Mouse (Mus musculus) liver, embryonic 11.5 days (tissue): ENCODE results near the gene Tmem239. TPM values are rescaled to one million over a fixed set of nuclear protein-coding genes. Genes with fewer than 3 reads are reported as not detected.

Source experiments
- ATAC-seq: fragments of 200-750 bp; cut with Nextera tagmentation; replicated peaks from 2 replicates; pipeline ENCODE4 v1.8.0; 2017; ENCODE audit warnings: moderate number of reproducible peaks, mild to moderate bottlenecking, moderate TSS enrichment, moderate library complexity; ENCODE audit not compliant: low FRiP score
- DNase-seq: peaks from one replicate; pipeline ENCODE4 v3.0.0-alpha.2; 2017; ENCODE audit warnings: low spot score
- H3K27ac ChIP-seq: fragments of 300-500 bp; sonication (generic); 2 replicates; pipeline ENCODE4 v1.5.1; 2014; ENCODE audit warnings: mild to moderate bottlenecking, low read depth, low read length, control low read depth
- H3K27me3 ChIP-seq: fragments of 300-500 bp; sonication (generic); replicated peaks from 2 replicates; pipeline ENCODE4 v1.6.1; 2014; ENCODE audit warnings: low read length, mixed read lengths; ENCODE audit not compliant: control insufficient read depth, insufficient read depth
- H3K36me3 ChIP-seq: fragments of 300-500 bp; sonication (generic); 2 replicates; pipeline ENCODE4 v1.6.1; 2014; ENCODE audit warnings: mild to moderate bottlenecking, low read length, moderate library complexity, mixed read lengths; ENCODE audit not compliant: control insufficient read depth, insufficient read depth
- H3K4me1 ChIP-seq: fragments of 300-500 bp; sonication (generic); replicated peaks from 2 replicates; pipeline ENCODE4 v1.6.1; 2014; ENCODE audit warnings: low read length, mixed read lengths; ENCODE audit not compliant: control insufficient read depth, insufficient read depth
- H3K4me2 ChIP-seq: fragments of 300-500 bp; sonication (generic); 2 replicates; pipeline ENCODE4 v1.6.1; 2014; ENCODE audit warnings: mild to moderate bottlenecking, control low read depth, moderate library complexity
- H3K4me3 ChIP-seq: fragments of 300-500 bp; sonication (generic); 2 replicates; pipeline ENCODE4 v1.5.1; 2014; ENCODE audit warnings: low read depth, low read length, control low read depth
- H3K9ac ChIP-seq: fragments of 300-500 bp; sonication (generic); 2 replicates; pipeline ENCODE4 v1.6.1; 2014; ENCODE audit warnings: low read depth, low read length, control low read depth
- H3K9me3 ChIP-seq: fragments of 300-500 bp; sonication (generic); 2 replicates; pipeline ENCODE4 v1.6.1; 2016; ENCODE audit warnings: low read length, inconsistent platforms, mixed read lengths; ENCODE audit not compliant: control insufficient read depth
- WGBS: fragments of 180-500 bp; shearing (Covaris S2); extraction: QIAGEN DNeasy Blood & Tissue Kit; methylation state at CpG from one replicate; pipeline ENCODE4 v1.1.7; 2014; 5-methylcytosine and 5-hydroxymethylcytosine counted together
- polyA plus RNA-seq: library from polyadenylated mRNA; unstranded; fragments of >200 nt; fragmentation: Nextera tagmentation; extraction: Ambion mirVana; gene quantifications from 2 replicates; pipeline ENCODE4 v1.2.1, GENCODE M21; 2014

Tmem239 gene
- polyA plus RNA-seq, 1 experiment from 2014 or later = not detected

DNA sequence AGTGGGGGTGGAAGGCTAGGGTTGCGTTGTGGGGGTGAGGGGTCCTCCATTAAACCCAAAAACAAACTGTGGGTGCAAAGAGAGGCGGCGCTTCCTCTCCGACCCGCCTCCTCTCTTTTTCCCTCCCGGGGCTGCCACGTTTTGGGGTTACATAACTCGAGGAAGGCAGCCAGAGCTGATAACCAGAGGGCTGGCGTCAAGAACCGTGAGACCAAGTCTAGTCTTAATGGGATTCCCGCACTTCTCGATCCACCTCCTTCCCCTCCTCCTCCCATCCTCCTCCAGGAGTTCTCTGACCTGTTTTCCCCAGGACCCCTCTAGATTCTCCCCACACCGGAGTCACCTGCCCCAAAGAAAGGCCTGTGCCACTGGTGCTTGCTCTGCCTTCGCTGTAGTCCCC, 8.2 kb upstream of the Tmem239 start:
- H3K27ac ChIP-seq = no peak overlapping the region
- DNase-seq (no peak), ATAC-seq (0 out of 2 replicates have a peak, but pooled peaks have one; percentile 15)
- peaks cover 4% of the 10 kb centered on the region; the same call in 1 of the 2 replicates for H3K36me3 ChIP-seq
- H3K9ac ChIP-seq = no peak overlapping the region
- peak overlapping the region; percentile 54 for H3K4me3 ChIP-seq
- 13% methylated on average over 14 of the region's 14 CpGs for WGBS
- no peaks in the 10 kb centered on the region; the same call in 1 of the 2 replicates for H3K4me1 ChIP-seq
- H3K9me3 ChIP-seq = no peaks in the 10 kb centered on the region
- H3K4me2 ChIP-seq = peak overlapping the region; percentile 74
- H3K27me3 ChIP-seq = peaks cover 28% of the 10 kb centered on the region

- Histone ChIP-seq H3K9me3 (no peaks in the 10 kb centered on the region), H3K4me2 (no peak overlapping the region), H3K4me3 (no peak overlapping the region), H3K4me1 (no peaks in the 10 kb centered on the region; the same call in 1 of the 2 replicates), H3K27ac (no peak overlapping the region), H3K9ac (no peak overlapping the region), H3K36me3 (no peaks in the 10 kb centered on the region), H3K27me3 (peaks cover 28% of the 10 kb centered on the region)
- ATAC-seq (no peak), DNase-seq (no peak)
- 92% methylated on average over 1 of the region's 1 CpGs for WGBS
Measured at GRCm38 (mm10) chr2:130400046-130400445, 6.2 kb upstream of the Tmem239 start.

DNA sequence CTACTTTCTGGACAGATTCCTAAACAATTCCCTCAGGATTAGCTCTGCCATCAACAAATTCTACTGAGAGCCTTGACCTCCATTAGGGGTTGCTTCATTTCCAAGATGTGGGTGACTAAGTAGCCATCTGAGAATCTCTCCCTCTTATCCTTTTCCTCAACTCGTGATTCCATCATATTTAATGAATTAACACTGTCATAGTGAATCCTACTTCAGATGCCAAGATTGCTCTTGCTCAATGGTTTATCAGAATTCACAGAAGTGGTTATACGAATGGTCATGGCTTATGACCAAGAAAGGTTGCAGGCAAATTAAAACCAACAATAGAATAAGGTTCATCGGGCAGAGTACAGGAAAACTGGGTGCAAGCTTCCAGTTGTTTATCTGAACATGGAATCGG, 4.4 kb upstream of the Tmem239 start:
- H3K4me1 ChIP-seq = no peaks in the 10 kb centered on the region
- H3K4me2 ChIP-seq = no peak overlapping the region
- H3K27me3 ChIP-seq = peaks cover 21% of the 10 kb centered on the region
- H3K9ac ChIP-seq = no peak overlapping the region
- no peaks in the 10 kb centered on the region for H3K36me3 ChIP-seq
- no peaks in the 10 kb centered on the region for H3K9me3 ChIP-seq
- DNase-seq (no peak), ATAC-seq (no peak)
- no peak overlapping the region for H3K27ac ChIP-seq
- 77% methylated on average over 4 of the region's 4 CpGs for whole genome bisulfite sequencing
- H3K4me3 ChIP-seq = no peak overlapping the region

DNA sequence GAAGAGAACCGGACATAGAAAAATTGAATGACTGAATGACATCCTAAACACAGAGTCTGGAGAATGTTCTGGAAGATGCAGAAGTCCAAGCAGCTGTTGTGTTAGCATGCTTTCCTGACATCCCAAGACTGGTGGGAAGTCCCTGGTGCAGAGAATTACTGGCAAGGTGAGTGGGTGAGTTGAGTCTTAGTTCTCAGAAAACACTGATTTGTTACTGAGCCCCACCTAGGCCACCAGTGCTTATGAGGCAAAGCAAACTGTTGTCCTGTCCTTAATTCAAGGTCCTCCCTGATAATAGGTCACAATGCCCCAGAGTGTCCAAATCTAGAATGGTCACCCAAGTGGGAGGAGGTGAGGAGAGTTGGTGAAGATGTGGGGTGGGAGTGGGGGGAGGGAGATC, 1.3 kb upstream of the Tmem239 start, which contains the start of the genes Gm28372 and 1700020A23Rik:
Gene Gm28372 (plus strand): TSS at position 301 of the 400 bp plus-strand sequence.
Gene 1700020A23Rik (plus strand): TSS at position 321 of the 400 bp plus-strand sequence.
- 76% methylated on average over 1 of the region's 1 CpGs for WGBS
- H3K36me3 ChIP-seq = no peaks in the 10 kb centered on the region
- no peaks in the 10 kb centered on the region for H3K4me1 ChIP-seq

DNA sequence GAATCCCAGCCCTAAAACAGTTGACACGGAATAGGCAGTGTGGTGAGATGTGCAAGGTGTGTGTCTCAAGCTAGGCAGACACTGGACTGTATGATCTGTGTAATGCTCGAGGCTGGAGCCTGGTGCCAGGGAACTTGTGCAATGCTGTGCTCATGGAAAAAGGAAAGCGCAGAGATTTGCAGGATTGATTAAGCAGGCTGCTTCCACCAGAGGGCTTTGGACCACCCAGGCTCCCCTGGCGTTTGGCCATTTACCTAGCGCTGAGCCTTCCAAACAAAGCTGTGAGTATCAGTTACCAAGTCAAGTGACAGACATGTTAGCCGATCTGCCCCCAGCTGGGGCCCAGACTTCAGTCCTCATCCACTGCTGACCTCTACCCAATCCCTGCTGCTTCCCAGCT, 1.9 kb downstream of the Tmem239 start:
- H3K4me1 ChIP-seq = no peaks in the 10 kb centered on the region
- ATAC-seq (no peak), DNase-seq (no peak)
- H3K9ac ChIP-seq = no peak overlapping the region
- WGBS = 29% methylated on average over 6 of the region's 6 CpGs
- no peaks in the 10 kb centered on the region for H3K9me3 ChIP-seq
- H3K27me3 ChIP-seq = no peaks in the 10 kb centered on the region
- H3K4me3 ChIP-seq = no peak overlapping the region
- H3K36me3 ChIP-seq = no peaks in the 10 kb centered on the region
- H3K4me2 ChIP-seq = no peak overlapping the region
- H3K27ac ChIP-seq = no peak overlapping the region

More for the DNA sequence above, 1.3 kb upstream of the Tmem239 start, which contains the start of the genes Gm28372 and 1700020A23Rik:
- Histone ChIP-seq H3K9me3 (no peaks in the 10 kb centered on the region), H3K4me3 (no peak within 1 kb of the TSS), H3K4me2 (no peak within 1 kb of the TSS), H3K27me3 (no peaks in the 10 kb centered on the region), H3K27ac (no peak within 1 kb of the TSS), H3K9ac (no peak within 1 kb of the TSS)
- ATAC-seq = no peak
- DNase-seq = no peak

GRCm38 (mm10) chr2:130411558-130412495, 5.5 kb downstream of the Tmem239 start:
- Histone ChIP-seq H3K9ac (no peak overlapping the region), H3K4me2 (no peak overlapping the region), H3K4me3 (no peak overlapping the region), H3K27ac (no peak overlapping the region), H3K9me3 (no peaks in the 10 kb centered on the region), H3K36me3 (no peaks in the 10 kb centered on the region), H3K27me3 (no peaks in the 10 kb centered on the region), H3K4me1 (no peaks in the 10 kb centered on the region)
- ATAC-seq (peak; percentile 36; the same call in 1 of the 2 replicates), DNase-seq (peak; percentile 74)
- WGBS = 36% methylated on average over 16 of the region's 16 CpGs

GRCm38 (mm10) chr2:130412775-130413174, 6.5 kb downstream of the Tmem239 start:
- H3K4me1 ChIP-seq = no peaks in the 10 kb centered on the region
- H3K36me3 ChIP-seq = no peaks in the 10 kb centered on the region
- H3K4me2 ChIP-seq = no peak overlapping the region
- H3K27me3 ChIP-seq = no peaks in the 10 kb centered on the region
- no peak overlapping the region for H3K27ac ChIP-seq
- H3K9ac ChIP-seq = no peak overlapping the region
- no peak overlapping the region for H3K4me3 ChIP-seq
- H3K9me3 ChIP-seq = no peaks in the 10 kb centered on the region
- no peak for DNase-seq
- 80% methylated on average over 3 of the region's 3 CpGs for WGBS
- ATAC-seq = no peak

DNA sequence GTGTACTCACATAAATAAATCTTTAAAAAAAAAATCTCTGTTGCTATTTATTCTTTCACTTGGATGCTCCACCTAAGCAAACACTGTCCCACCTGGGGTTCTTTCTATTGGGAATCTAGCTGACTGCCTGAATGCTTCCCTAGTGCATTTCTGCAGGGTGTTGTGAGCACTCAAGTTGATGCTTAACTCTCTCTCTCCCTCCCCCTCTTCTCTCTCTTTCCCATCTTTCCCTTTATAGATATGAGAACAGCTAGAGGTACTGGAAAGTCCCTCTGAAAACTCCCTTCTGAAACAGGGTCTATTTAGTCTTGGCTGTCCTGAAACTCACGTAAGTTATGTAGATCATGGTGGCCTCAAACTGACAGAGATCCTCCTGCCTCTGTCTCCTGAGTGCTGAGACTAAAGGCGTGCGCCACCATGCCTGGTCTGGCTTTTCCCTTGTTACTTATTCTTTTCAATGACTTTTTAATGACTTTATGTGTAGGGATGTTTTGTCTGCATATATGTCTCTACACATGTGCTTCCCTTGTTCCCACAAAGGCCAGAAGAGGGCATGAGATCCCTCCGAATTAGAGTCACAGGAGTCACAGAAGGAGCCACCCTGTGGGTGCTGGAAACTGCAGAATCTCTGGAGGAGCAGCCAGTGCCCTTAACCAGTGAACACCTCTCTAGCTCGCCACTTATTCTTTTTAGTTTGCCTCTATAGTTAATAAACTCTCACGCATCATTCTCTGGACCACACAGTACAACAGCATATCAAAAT, 8.0 kb downstream of the Tmem239 start:
- Histone ChIP-seq H3K4me3 (no peak overlapping the region), H3K9ac (no peak overlapping the region), H3K36me3 (no peaks in the 10 kb centered on the region), H3K27ac (no peak overlapping the region), H3K27me3 (no peaks in the 10 kb centered on the region), H3K4me1 (no peaks in the 10 kb centered on the region), H3K4me2 (no peak overlapping the region), H3K9me3 (no peaks in the 10 kb centered on the region)
- DNase-seq (no peak), ATAC-seq (no peak)
- WGBS = 69% methylated on average over 6 of the region's 6 CpGs
